Mouse (Mus musculus): Measurements from ENCODE around the gene Hs6st3.
"Not testable (repeated sequence)": the region's sequence is repeated elsewhere in the genome, so short reads cannot be mapped to it uniquely, and the experiment has no call there.

Gene Hs6st3

DNA sequence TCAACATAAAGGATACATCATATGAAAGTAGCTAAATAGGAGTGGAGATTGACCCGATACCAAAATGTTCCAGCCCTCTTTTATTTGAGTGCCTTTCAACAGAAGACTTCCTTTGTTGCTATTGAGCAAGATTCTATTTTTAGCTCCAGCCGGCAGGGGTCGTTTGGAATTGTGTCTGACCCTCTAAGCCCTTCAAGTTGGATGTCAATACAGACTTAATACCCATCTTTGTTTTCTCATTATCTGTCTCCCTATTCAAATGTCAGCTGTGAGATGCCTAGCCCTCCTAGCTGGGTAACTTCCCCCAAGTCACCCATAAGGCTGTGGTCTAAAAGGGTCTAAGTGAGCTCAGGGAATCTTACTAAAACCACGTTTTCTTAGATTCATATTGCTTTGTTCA lies 312.3 kb downstream of the Hs6st3 start:
- no peak for DNase-seq (ENCODE audit: extremely low spot score, low spot score)

- no peak for DNase-seq (ENCODE audit: extremely low spot score, low spot score)
These were observed 313.5 kb downstream of the Hs6st3 start for GRCm38 (mm10) chr14:119451594-119451993.

- no peak for DNase-seq (ENCODE audit: extremely low spot score, low spot score)
These were observed 314.2 kb downstream of the Hs6st3 start for GRCm38 (mm10) chr14:119452382-119452781.

DNA sequence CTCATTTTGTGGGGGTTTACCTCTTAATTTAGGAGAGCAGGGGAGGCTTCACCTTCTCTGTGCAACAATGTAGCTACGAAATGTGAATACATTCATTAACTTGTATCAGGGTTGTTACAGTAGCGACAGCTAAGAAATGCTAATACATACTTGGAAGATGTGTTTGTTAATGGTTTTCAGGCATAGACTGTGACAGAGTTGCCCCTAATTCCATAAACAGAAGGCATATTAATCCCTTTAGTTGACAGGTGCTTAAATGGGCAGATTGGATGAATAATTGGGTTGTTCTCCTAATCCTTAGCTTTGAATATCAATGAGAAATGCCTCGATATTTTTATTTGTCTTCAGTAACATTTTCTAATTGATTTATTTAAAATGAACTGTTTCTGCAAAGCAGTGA lies 314.7 kb downstream of the Hs6st3 start:
- no peak for DNase-seq (ENCODE audit: extremely low spot score, low spot score)

DNA sequence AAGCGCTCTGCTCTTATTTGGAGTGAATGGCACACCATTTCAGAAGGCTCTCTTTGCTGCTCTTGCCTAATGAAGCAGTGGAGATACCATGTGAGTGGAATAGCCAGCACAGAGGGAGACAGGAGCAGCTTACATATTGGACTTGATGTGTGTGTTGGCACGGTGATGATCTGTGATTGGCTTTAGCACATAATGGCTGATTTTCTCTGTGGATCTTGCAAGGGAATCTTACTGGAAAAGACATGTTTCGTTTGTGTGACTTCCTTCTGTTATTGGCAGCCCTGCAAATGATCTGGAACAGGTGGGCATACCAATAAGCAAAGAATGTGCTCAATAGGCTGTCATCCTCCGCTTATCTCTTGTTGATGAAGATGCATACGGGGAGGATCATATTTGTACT lies 326.2 kb downstream of the Hs6st3 start:
- DNase-seq (ENCODE audit: extremely low spot score, low spot score), result no peak

DNA sequence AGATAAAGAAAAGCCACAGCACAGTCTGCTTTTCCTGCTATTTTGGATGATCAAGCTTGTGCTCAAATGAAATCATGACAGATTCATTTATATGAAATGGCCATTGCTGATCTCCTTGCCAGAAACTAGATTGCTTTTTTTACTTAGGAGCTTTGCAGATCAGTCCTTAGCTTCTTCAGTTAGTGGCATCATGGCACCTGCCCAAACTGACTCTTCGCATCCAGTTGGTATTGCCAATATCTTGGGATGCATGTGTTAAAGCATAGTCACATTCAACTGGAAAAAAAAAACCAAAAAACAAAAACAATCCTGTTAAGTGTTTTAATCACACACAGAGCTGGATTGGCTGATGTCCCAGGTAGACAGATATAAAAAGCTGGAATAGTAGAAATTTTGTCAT lies 326.7 kb downstream of the Hs6st3 start:
- DNase-seq (ENCODE audit: extremely low spot score, low spot score), result no peak

DNA sequence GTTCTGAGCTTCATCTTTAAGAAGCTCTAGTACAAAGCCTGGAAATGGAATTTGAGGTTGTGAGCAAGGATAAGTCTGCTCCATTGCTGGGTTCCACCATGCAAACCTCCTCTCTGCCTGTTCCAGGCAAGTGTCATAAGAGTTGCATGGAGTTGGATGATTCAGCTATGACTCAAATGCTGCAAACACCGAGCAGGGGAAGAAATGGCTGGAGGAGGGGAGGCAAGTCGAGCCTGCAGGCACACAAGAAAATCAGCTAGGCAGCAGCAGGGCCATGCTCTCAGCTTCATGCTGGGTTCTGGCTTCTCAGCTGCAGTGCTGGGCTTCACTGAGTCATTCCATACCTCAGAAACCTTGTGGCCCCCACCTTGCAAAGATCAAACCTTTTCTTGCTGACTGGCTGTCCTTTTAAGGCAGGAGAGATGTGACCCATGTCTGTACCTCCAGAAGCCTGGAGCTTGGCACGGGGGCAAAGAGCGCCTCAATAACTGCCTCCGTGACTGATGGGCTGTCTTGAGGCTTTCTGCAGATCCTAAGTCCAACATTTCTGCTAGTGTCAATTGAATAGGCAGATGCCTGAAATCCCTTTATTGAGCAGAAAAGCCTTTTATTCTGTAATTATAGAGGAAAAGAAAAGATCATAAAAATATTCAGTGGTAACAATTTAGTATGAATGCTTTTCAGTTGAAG lies 328.9 kb downstream of the Hs6st3 start:
- no peak for DNase-seq (ENCODE audit: extremely low spot score, low spot score)

GRCm38 (mm10) chr14:119476582-119476981 lies 338.4 kb downstream of the Hs6st3 start:
- no peak for DNase-seq (ENCODE audit: extremely low spot score, low spot score)

DNA sequence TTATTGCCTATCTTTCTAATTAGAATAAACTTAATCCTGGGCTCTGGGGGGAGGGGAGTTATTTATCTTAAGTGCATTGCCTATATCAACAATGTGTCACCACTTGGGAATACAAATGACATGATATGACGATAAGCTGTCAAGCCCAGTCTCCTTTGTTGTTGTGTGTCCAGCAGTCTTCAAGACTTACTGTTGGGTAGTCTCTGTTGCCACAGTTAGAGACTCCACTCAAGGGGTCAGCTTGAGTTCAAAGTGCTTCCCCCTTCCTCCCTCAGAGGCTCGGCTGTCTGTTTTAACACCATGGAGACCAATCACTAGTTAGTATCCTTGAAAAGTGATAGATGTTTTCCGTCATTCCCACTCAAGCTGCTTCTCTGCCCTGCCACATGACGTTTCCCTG lies 339.7 kb downstream of the Hs6st3 start:
- DNase-seq (ENCODE audit: extremely low spot score, low spot score), result no peak

GRCm38 (mm10) chr14:119488978-119489703 lies 351.0 kb downstream of the Hs6st3 start:
- DNase-seq (ENCODE audit: extremely low spot score, low spot score), result no peak

DNA sequence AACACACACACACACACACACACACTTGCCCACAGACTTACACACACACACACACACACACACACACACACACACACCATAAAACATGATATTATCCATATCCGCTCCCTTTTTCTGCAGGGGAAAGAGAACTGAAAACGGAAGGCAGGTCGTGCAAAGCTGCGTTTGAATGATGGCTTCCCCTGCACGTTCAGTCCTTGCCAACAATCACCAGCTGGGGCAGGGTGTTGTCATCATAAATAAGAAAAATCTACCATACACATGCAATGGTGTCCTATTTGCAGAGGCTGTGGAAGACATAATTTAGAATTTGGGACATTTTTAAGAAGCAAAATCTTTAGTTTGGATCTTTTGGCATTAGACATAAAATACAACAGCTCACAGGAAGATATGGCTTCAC lies 382.5 kb downstream of the Hs6st3 start:
- no peak for DNase-seq (ENCODE audit: extremely low spot score, low spot score)

DNA sequence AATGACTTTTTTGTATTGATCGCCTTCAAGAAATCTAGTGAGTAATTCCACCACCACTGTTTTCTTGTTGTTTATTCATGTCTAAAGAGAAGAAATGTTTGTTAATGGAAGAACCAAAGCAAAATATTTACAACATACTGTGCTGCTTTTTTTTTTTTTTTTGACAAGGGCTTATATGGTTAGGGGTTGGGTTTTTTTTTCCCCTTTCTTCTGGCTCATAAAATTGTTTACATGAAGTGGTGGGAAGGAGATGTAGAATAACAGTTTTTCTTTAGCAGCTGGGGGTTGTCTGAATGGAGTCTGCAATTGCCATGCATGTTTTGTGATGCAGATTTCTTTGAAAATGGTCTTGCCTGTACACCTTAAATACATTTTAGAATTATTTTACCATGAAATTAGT lies 382.9 kb downstream of the Hs6st3 start:
- DNase-seq (ENCODE audit: extremely low spot score, low spot score), result no peak

GRCm38 (mm10) chr14:119532889-119533546 lies 394.9 kb downstream of the Hs6st3 start:
- no peak for DNase-seq (ENCODE audit: extremely low spot score, low spot score)

DNA sequence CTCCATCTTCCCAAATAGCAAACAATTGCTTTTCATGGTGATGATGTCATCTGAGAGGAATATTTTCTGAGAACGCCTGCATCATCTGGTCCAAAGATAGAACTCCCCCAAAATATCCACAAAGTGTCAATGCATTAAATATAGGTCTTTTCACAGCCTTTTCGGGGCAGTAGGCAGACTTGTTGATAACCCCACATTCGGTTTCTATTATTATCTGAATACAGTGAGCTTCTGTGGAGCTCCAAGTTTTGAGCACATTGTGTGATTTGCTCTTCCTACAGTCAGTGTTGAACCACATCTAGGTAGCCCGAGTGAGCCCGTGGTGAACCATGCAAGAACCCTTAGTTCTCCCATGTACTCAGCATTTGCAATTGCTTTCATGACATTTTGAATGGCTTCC lies 402.4 kb downstream of the Hs6st3 start:
- no peak for DNase-seq (ENCODE audit: extremely low spot score, low spot score)

DNA sequence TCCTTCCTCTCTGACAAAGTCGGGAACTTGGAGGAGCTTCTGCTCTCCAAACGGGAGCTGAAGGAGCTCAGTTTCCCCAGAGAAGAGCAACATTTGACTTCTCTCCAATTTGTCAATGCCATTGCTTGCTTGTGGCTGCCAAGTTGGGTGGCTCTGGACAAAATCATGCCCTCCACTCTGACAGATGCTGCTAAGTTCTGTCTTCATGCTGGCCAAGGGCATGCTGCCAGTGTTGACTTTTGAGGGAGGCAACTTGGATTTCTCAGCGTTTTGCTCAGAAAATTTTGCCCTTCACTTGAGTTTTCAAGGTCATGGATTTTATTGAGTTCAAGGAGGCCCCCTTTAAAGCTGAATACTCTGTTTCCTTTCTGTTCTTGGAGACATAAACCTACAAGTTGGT lies 406.5 kb downstream of the Hs6st3 start:
- DNase-seq (ENCODE audit: extremely low spot score, low spot score), result no peak

DNA sequence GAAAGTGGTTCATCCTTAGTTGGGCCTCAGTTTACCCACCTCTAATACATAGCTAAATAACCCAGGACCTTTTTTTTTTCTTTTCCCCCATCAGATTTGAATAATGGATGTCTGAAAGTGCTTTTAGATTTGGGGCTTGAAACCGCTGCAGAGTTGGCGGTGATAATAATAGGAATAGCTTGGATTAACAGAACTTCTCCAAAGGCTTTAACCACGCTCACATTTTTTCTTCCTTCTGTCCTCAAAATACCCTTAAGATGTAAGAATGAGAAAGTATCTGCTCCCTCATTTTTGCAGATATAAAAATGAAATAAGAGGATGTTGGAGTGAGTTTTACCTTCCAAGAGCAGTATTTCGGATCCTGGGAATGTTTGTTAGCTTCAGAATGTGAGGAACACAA lies 420.2 kb downstream of the Hs6st3 start:
- no peak for DNase-seq (ENCODE audit: extremely low spot score, low spot score)

- DNase-seq (ENCODE audit: extremely low spot score, low spot score), result no peak
These were observed 443.9 kb downstream of the Hs6st3 start for GRCm38 (mm10) chr14:119582039-119582508.

DNA sequence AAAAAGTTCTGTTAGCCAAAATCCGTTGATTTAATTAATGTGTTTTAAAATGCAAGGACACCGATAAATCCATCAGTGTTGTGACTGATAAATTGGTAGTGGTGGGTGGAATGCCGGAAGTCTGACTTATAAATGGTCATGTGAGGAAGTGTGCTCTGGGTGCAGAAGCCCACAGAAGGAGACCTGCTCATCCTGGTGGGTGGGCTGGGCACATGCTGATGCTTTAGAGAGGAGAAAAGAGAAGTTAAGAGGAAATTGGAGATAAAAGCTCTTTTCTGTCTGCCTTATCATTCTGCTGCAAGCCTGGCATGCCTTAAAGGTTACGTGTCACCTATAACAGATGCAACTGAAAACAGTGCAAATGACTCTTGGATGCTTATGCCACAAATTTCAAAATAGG lies 446.9 kb downstream of the Hs6st3 start:
- DNase-seq (ENCODE audit: extremely low spot score, low spot score), result no peak

- DNase-seq (ENCODE audit: extremely low spot score, low spot score), result not testable (repeated sequence)
These were observed 449.2 kb downstream of the Hs6st3 start for GRCm38 (mm10) chr14:119587365-119587764.

GRCm38 (mm10) chr14:119604327-119604726 lies 466.2 kb downstream of the Hs6st3 start:
- DNase-seq (ENCODE audit: extremely low spot score, low spot score), result no peak

DNA sequence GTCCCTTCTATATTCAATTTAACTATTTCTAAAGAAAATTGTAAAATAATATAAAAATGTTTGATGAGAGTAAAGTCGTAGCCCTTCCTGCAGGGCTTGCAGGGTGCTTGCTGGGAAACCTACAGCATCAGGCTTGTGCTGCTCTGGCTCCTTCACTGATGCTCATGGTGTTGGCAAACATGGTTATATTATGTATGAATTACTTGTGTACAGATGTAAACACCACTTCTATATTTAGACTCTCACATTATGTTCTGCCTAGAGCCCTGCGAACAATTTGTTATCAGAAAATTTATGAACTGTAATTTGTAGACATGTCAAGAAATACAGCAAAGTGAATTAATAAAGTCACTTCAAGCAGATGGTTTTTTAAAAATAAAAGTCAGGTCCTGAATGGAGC lies 474.7 kb downstream of the Hs6st3 start:
- DNase-seq (ENCODE audit: extremely low spot score, low spot score), result no peak

DNA sequence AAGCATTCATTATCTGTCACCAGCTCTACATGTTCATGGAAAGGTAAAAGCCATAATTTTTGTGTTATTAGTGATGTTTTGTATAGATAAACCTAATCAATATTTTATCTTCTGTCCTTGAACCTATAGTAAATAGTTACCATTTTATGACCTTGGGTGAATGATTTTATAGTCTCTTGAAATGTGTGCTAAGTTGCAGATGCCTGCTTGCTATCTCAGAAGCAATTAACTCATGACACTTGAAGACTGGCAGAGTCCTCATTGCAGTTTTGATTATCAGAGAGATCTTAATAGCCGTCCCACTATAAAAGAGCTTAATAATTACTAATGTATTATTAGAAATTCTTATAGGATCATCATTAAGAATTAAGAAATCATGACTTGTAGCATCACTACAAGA lies 491.0 kb downstream of the Hs6st3 start:
- DNase-seq (ENCODE audit: extremely low spot score, low spot score), result no peak

All from neural tube, embryonic 10.5 days (tissue).